Mouse (Mus musculus) spleen, adult 2 months (tissue): ENCODE results near the gene Dnm1. TPM values are rescaled to one million over a fixed set of nuclear protein-coding genes. Genes with fewer than 3 reads are reported as not detected.

ENCODE experiments used
- DNase-seq, 2 experiments: peaks; one replicate each; pipeline versions ENCODE4 v3.0.0 to v3.0.0-alpha.2; 2012 to 2021; ENCODE audit warnings: low spot score in 2 of 2, low read depth in 1 of 2
- H3K27ac ChIP-seq: fragments of 200-500 bp; 2 replicates; pipeline ENCODE4 v1.5.1; 2012; ENCODE audit warnings: low read length, inconsistent platforms; ENCODE audit not compliant: insufficient read depth
- H3K27me3 ChIP-seq: fragments of 200-500 bp; 2 replicates; pipeline ENCODE4 v1.6.1; 2012; ENCODE audit warnings: mild to moderate bottlenecking, moderate library complexity, low read length, inconsistent platforms; ENCODE audit not compliant: control insufficient read depth, insufficient read depth
- H3K36me3 ChIP-seq: fragments of 200-500 bp; 2 replicates; pipeline ENCODE4 v1.6.1; 2012; ENCODE audit warnings: mild to moderate bottlenecking, low read length, inconsistent platforms; ENCODE audit not compliant: control insufficient read depth, insufficient read depth
- H3K4me1 ChIP-seq: fragments of 200-500 bp; 2 replicates; pipeline ENCODE4 v1.6.1; 2011; ENCODE audit warnings: inconsistent platforms; ENCODE audit not compliant: control insufficient read depth, insufficient read depth, insufficient read length
- H3K4me3 ChIP-seq: fragments of 200-500 bp; 2 replicates; pipeline ENCODE4 v1.5.1; 2011; ENCODE audit warnings: mild to moderate bottlenecking, inconsistent platforms; ENCODE audit not compliant: insufficient read depth, insufficient read length; ENCODE audit errors: extremely low read depth
- CTCF ChIP-seq: fragments of 200-500 bp; IDR thresholded peaks from 2 replicates; pipeline ENCODE4 v1.5.1; 2011; ENCODE audit warnings: mild to moderate bottlenecking, inconsistent platforms; ENCODE audit not compliant: insufficient read depth, insufficient read length, insufficient replicate concordance; ENCODE audit errors: extremely low read depth
- POLR2A ChIP-seq: fragments of 200-500 bp; IDR thresholded peaks from 2 replicates; pipeline ENCODE4 v1.6.1; 2011; ENCODE audit warnings: low read depth, low read length, inconsistent platforms
- WGBS: fragments of 180-500 bp; shearing (Covaris S2); methylation state at CpG from one replicate; pipeline ENCODE4 v1.1.7; 2018; 5-methylcytosine and 5-hydroxymethylcytosine counted together
- polyA plus RNA-seq: library from polyadenylated mRNA; depleted of rRNA; stranded (reverse); fragments of >200 nt; gene quantifications from 2 replicates; pipeline ENCODE4 v1.2.3, GENCODE M21; 2012; rRNA removed

The Dnm1 gene
- polyA plus RNA-seq, 1 experiment = 22.1 TPM

DNA sequence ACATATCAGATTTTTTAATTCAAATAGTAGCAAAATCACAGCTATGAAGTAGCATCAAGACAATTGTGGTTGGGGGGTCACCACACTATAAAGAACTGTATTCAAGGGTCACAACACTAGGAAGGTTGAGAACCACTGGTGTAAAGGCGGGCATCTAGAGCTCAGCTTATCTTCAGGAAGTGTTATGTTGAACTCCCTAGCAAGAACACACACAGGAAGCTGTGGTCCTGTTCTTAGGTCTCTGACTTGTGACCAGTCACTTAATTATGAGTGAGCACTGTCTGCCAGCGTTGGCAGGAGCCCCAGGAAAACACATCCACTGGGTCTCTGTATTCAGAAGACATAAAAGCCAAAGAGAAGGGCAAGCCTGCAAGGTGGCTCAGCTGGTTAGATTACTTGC is 70.8 kb downstream of the Dnm1 start:
- 63% methylated on average over 2 of the region's 2 CpGs for WGBS

DNA sequence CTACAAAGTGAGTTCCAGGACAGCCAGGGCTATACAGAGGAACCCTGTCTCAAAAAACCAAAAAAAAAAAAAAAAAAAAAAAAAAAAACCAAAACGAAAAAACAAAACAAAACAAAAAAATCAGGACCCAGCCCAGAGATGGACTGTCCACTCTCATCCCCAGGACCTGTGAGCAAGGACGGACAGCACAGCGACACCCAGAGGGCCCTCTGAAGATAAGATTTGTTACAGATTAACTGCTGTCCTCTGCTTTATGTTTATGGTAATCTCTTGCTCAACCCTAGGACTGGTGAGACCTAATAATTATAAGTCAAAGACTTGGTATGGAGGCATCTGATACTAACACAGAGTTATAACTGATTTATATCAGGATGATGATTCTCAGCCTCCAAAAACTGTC is 77.3 kb downstream of the Dnm1 start:
- Histone ChIP-seq H3K4me3 (no peak overlapping the region), H3K27ac (no peak overlapping the region), H3K4me1 (no peaks in the 10 kb centered on the region; the same call in 1 of the 2 replicates), H3K36me3 (peaks cover 17% of the 10 kb centered on the region), H3K27me3 (no peaks in the 10 kb centered on the region)
- no peak for DNase-seq
- no peak for TF ChIP-seq CTCF
- TF ChIP-seq POLR2A = no peak
- WGBS = 89% methylated on average over 2 of the region's 3 CpGs

More for the DNA sequence above, 70.8 kb downstream of the Dnm1 start:
- peaks cover 17% of the 10 kb centered on the region for H3K36me3 ChIP-seq
- no peak overlapping the region for H3K4me3 ChIP-seq
- no peak overlapping the region for H3K27ac ChIP-seq
- no peaks in the 10 kb centered on the region for H3K27me3 ChIP-seq
- TF ChIP-seq POLR2A (no peak), CTCF (no peak)
- no peak for DNase-seq
- H3K4me1 ChIP-seq = peaks cover 2% of the 10 kb centered on the region; the same call in 1 of the 2 replicates

DNA sequence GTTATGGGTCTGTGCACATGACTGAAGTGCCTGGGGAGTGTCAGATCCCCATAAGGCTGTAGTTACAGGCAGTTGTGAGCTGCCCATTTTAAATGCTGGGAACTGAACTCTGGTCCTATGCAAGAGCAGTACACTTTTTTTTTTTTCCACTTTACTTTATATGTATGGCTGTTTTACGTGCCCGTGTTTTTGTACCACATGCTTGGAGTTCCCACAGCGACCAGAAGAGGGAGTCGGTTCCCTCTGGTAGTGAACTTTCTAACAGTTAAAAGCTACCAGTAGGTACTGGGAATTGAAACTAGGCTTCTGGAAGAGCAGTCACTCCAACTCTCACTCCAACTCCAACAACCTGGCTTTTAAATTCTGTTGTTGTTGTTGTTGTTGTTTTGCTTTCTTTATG is 92.5 kb downstream of the Dnm1 start:
- H3K27me3 ChIP-seq = no peaks in the 10 kb centered on the region
- TF ChIP-seq CTCF = peak; percentile 26; the same call in 1 of the 2 replicates
- no peak for TF ChIP-seq POLR2A
- peak; percentile 55 to 63 for DNase-seq
- peaks cover 6% of the 10 kb centered on the region; the same call in 1 of the 2 replicates for H3K4me1 ChIP-seq
- no peak overlapping the region for H3K27ac ChIP-seq
- peaks cover 11% of the 10 kb centered on the region for H3K36me3 ChIP-seq
- H3K4me3 ChIP-seq = no peak overlapping the region
- 28% methylated on average over 4 of the region's 4 CpGs for WGBS

DNA sequence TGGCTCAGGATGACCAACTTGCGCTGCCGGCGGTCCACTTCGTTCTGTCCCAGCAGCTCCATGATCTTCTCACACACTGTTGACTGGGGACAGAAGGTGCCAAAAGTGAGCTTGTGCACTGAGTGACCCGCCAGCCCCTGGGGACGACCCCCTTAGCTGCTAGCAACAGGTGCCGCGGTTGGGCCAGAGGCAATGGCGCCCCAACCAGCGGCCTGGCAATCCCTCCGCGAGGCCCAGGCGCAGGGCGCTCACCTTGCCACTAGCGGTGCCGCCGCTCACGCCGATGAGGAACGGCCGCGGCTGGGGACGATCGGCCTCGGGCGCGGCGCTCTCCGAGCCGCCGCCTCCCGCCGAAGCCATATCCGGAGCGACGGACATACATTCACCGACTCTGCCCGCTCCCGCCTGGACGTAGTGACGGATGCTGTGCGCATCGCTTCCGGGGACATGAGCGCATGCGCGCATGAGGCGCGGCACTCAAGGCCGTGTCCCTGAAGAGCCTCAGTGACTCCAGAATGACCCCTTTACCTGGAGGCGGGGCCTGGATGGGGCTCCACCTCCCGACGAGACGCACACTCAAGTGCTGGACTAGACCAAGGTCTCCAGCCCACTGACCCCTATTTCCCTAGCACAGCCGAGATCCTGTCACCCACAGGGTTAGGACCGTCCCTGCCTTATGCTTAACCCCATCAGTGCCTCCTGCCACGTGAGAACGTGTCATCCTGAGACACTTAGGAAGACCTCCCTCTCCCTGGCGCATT is 93.3 kb downstream of the Dnm1 start, which contains the start of gene Uck1:
TSS of gene Uck1 (minus strand) at position 503 of the 761 bp plus-strand sequence.
- H3K4me1 ChIP-seq = peaks cover 6% of the 10 kb centered on the region; the same call in 1 of the 2 replicates
- H3K36me3 ChIP-seq = peaks cover 11% of the 10 kb centered on the region
- DNase-seq = peak; percentile 79 to 88
- TF ChIP-seq CTCF (no peak), POLR2A (peak; percentile 82)
- no peaks in the 10 kb centered on the region for H3K27me3 ChIP-seq
- WGBS = under 1% methylated on average over 59 of the region's 59 CpGs
- peak within 1 kb of the TSS; percentile 74 for H3K4me3 ChIP-seq
- peak within 1 kb of the TSS; percentile 55 for H3K27ac ChIP-seq

DNA sequence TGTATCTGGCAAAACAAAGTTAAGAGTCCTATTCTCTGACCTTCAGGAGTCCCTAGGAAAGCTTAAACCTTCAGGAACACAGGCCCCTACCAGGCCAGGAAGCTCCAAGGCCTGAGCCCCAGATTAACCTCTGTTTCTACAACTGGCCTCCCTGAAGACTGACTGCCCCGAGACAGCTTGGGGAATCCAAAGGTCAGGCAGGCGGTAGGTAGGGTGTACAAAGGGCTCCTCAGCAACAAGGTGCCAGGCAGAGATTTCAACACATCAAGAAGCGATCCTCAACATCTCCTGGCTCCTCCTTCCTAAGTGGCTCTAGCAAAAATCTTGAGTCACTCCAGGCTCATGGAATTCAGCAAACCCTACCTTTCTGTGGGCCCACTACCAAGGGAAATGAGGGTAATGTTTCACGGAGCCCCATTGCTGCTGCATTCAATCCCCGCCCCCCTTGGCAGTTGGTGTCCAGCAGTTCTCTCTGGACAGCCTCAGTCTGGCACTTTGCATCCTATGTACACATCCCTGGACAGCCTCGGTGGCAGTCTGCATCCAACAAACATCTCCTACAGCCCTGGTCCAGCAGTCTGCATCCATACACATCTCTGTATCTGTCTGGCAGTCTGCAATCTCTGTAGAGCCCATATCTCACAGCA is 94.1 kb downstream of the Dnm1 start:
- H3K27me3 ChIP-seq = no peaks in the 10 kb centered on the region
- TF ChIP-seq CTCF = no peak
- no peak for TF ChIP-seq POLR2A
- 69% methylated on average over 6 of the region's 6 CpGs for WGBS
- H3K4me1 ChIP-seq = peaks cover 6% of the 10 kb centered on the region; the same call in 1 of the 2 replicates
- no peak for DNase-seq
- H3K36me3 ChIP-seq = peaks cover 15% of the 10 kb centered on the region
- no peak overlapping the region for H3K27ac ChIP-seq
- peak overlapping the region; percentile 74 for H3K4me3 ChIP-seq

Other genes starting within 250 kb of the Dnm1 start
- 35.1 and 46.5 TPM in 2 replicates for gene Prrc2b, start 202.3 kb downstream of the Dnm1 start, polyA plus RNA-seq
- gene Pomt1, start 116.7 kb downstream of the Dnm1 start, polyA plus RNA-seq = 13.7 and 15.7 TPM in 2 replicates
- gene Uck1, start 93.2 kb downstream of the Dnm1 start, polyA plus RNA-seq = 58.4 and 72.9 TPM in 2 replicates
- 21.4 and 24.0 TPM in 2 replicates for gene Golga2, start 66.0 kb downstream of the Dnm1 start, polyA plus RNA-seq
- 60.5 and 63.4 TPM in 2 replicates for gene Swi5, start 65.3 kb downstream of the Dnm1 start, polyA plus RNA-seq
- 252 and 324 TPM in 2 replicates for gene Ciz1, start 1.0 kb downstream of the Dnm1 start, polyA plus RNA-seq
- gene 1110008P14Rik, start 28.6 kb upstream of the Dnm1 start, polyA plus RNA-seq = 86.8 and 149 TPM in 2 replicates
- 52.9 and 70.2 TPM in 2 replicates for gene Lcn2, start 34.9 kb upstream of the Dnm1 start, polyA plus RNA-seq
- 10.0 and 12.2 TPM in 2 replicates for gene Ptges2, start 42.6 kb upstream of the Dnm1 start, polyA plus RNA-seq
- 4.3 and 6.2 TPM in 2 replicates for gene Naif1, start 97.1 kb upstream of the Dnm1 start, polyA plus RNA-seq
- 11.4 and 15.0 TPM in 2 replicates for gene Slc25a25, start 98.1 kb upstream of the Dnm1 start, polyA plus RNA-seq
- 37.5 and 40.8 TPM in 2 replicates for gene Fam102a, start 182.0 kb upstream of the Dnm1 start, polyA plus RNA-seq
- gene Dpm2, start 217.5 kb upstream of the Dnm1 start, polyA plus RNA-seq = 85.8 and 96.9 TPM in 2 replicates
- 0.06 and 0.40 TPM in 2 replicates for gene Pip5kl1, start 221.5 kb upstream of the Dnm1 start, polyA plus RNA-seq
- gene 9430097D07Rik, start 222.3 kb upstream of the Dnm1 start, polyA plus RNA-seq = not detected in 2 replicates
- gene St6galnac4, start 233.8 kb upstream of the Dnm1 start, polyA plus RNA-seq = 34.2 and 40.4 TPM in 2 replicates
- 22.3 and 32.4 TPM in 2 replicates for gene St6galnac6, start 246.4 kb upstream of the Dnm1 start, polyA plus RNA-seq